Mouse (Mus musculus): Measurements from ENCODE around the gene Cd300lf. TPM values are rescaled to one million over a fixed set of nuclear protein-coding genes. Genes with fewer than 3 reads are reported as not detected.

The Cd300lf gene
- total RNA-seq, 4 experiments from 2014 or later = 0.95 to 1.9 (median 1.4) TPM

GRCm38 (mm10) chr11:115075407-115075806 lies 58.4 kb downstream of the Cd300lf start:
- DNase-seq = no peak

DNA sequence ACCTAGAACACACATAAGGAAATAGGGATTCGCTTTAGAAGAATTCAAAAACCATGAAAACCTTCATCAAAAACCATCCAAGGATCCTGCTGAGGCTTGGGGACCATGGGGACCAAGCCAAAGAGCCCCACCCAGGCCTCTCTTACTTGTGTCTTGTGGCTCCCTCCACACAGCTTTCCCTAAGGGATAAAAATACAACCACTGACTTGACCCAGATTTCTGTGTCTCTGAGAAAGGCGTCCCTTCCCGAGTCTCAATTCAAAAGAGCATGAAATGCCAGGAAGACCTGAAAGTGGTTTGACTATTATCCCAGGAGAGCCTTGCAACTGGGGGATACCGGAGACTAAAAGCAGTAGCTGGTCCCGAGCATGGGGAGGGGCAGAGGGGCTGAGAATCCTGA lies 60.8 kb downstream of the Cd300lf start:
- DNase-seq = no peak

DNA sequence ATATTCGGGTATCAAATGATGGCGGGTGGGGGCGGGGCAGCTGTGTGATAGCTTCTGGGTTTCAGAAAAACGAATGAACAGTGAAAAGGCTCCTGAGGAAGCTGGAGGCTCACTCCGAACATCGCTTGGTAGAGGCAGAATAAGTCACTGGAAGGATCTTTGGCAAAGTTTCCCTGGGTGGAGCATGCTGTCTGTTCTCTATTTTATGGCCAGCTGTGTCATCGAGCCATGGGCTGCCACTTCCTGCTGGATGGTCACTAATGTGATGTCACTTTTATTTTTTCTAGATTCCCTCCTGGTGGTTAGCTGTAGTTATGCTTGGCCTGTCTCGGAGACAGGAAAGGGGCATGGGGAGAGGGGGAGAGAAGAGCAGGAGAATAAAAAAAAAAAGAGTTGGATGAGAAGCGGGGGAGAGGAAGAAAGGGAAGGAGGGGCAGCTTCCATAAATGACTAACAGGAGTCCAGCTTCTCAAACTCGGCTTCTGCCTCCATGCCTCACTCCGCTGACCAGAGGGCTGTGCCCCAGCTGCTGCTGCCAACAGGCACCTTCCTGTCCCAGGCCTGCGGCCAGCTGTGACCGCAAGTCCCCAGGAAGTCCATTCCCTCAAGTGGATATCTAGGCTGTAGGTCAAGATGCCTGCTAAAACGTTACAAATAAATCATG lies 62.0 kb downstream of the Cd300lf start:
- DNase-seq = peak; percentile 48

DNA sequence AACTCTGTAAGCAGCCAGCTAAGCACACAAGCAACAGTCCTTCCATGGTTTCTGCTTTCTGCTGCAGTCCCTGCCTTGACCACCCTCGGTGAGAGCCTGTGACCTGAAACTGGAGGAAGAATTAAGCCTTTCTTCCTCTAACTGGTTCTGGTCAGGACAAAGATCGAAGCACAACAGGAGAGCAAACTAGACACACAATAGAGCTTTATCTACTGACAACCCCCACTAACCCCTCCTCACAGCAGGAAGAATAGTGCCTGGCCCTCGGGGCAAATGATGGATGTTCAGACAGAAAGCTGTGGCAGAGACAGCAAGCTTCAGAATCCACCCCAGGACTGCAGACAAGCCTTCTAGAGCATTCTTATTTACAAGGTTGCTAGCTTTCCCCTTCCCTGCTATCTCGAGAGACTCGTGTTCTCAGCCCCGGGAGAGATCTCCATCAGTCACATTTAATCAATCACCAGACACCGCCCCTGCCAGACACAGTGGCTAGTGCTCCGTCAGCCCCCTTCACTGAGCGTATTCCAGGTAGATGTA lies 62.7 kb downstream of the Cd300lf start:
- no peak for DNase-seq

GRCm38 (mm10) chr11:115066768-115067167 lies 67.0 kb downstream of the Cd300lf start:
- no peak for DNase-seq

Other genes starting within 250 kb of the Cd300lf start
- 1 to 10 TPM; 1.1 to 3.9 (median 3.3) TPM for gene Cd300a, start 244.0 kb downstream of the Cd300lf start, total RNA-seq (2022)
- 1 to 10 TPM; 1.3 to 3.1 (median 1.7) TPM for gene Cd300lb, start 199.6 kb downstream of the Cd300lf start, total RNA-seq (2022)
- gene Cd300c, start 164.8 kb downstream of the Cd300lf start, total RNA-seq (2022) = not detected
- gene Cd300ld, start 144.1 kb downstream of the Cd300lf start, total RNA-seq (2022) = 1 to 10 TPM; 1.6 to 3.1 (median 2.1) TPM
- 10 to 100 TPM in 1 of 4 experiments, 1 to 10 TPM in 3; 3.7 to 11.4 (median 7.5) TPM for gene Cd300c2, start 132.1 kb downstream of the Cd300lf start, total RNA-seq (2022)
- 1 to 10 TPM in 1 of 4 experiments, not detected in 3; 1.6 TPM for gene Cd300ld2, start 117.8 kb downstream of the Cd300lf start, total RNA-seq (2022)
- gene Cd300ld4, start 107.0 kb downstream of the Cd300lf start, total RNA-seq (2022) = not detected
- gene Cd300ld5, start 96.2 kb downstream of the Cd300lf start, total RNA-seq (2022) = 10 to 100 TPM in 1 of 4 experiments, 1 to 10 TPM in 3; 3.2 to 11.2 (median 4.5) TPM
- 10 to 100 TPM in 3 of 4 experiments, 1 to 10 TPM in 1; 9.5 to 18.1 (median 12.1) TPM for gene Cd300ld3, start 85.6 kb downstream of the Cd300lf start, total RNA-seq (2022)
- under 1 TPM; 0.62 to 0.91 (median 0.64) TPM for gene Cd300e, start 71.8 kb downstream of the Cd300lf start, total RNA-seq (2022)
- gene Rab37, start 42.6 kb downstream of the Cd300lf start, total RNA-seq (2022) = 1 to 10 TPM in 3 of 4 experiments, under 1 TPM in 1; 0.58 to 1.8 (median 1.4) TPM
- 10 to 100 TPM; 21.0 to 25.6 (median 22.2) TPM for gene Slc9a3r1, start 29.3 kb upstream of the Cd300lf start, total RNA-seq (2022)
- gene Tmem104, start 53.5 kb upstream of the Cd300lf start, total RNA-seq (2022) = 10 to 100 TPM; 24.8 to 34.0 (median 27.3) TPM
- gene Nat9, start 53.9 kb upstream of the Cd300lf start, total RNA-seq (2022) = 10 to 100 TPM; 29.0 to 32.1 (median 30.3) TPM
- gene Grin2c, start 133.3 kb upstream of the Cd300lf start, total RNA-seq (2022) = 10 to 100 TPM in 2 of 4 experiments, 1 to 10 TPM in 2; 2.2 to 32.8 (median 13.6) TPM
- gene Fdxr, start 143.1 kb upstream of the Cd300lf start, total RNA-seq (2022) = 1,000 to 10,000 TPM; 1,501 to 2,268 (median 1,689) TPM
- gene Fads6, start 163.7 kb upstream of the Cd300lf start, total RNA-seq (2022) = 100 to 1,000 TPM in 2 of 4 experiments, 10 to 100 TPM in 2; 43.3 to 117 (median 82.2) TPM
- not detected for gene Otop2, start 173.2 kb upstream of the Cd300lf start, total RNA-seq (2022)
- 1 to 10 TPM in 2 of 4 experiments, under 1 TPM in 2; 0.52 to 2.3 (median 1.1) TPM for gene Ush1g, start 188.0 kb upstream of the Cd300lf start, total RNA-seq (2022)
- gene Otop3, start 200.7 kb upstream of the Cd300lf start, total RNA-seq (2022) = not detected
- 10 to 100 TPM; 17.7 to 46.8 (median 42.6) TPM for gene Hid1, start 233.8 kb upstream of the Cd300lf start, total RNA-seq (2022)
- gene Cdr2l, start 247.9 kb upstream of the Cd300lf start, total RNA-seq (2022) = 100 to 1,000 TPM in 1 of 4 experiments, 10 to 100 TPM in 3; 60.6 to 118 (median 71.9) TPM

Data from adrenal gland, adult 8-10 months (tissue).